Mouse (Mus musculus): ENCODE data around the gene Bag6. TPM values are rescaled to one million over a fixed set of nuclear protein-coding genes. Genes with fewer than 3 reads are reported as not detected.
"Not testable (repeated sequence)": the region's sequence is repeated elsewhere in the genome, so short reads cannot be mapped to it uniquely, and the experiment has no call there.

Gene Bag6
- total RNA-seq, 2 experiments from 2014 or later: 191 to 208 TPM

GRCm38 (mm10) chr17:35106522-35106921 lies 28.5 kb upstream of the Bag6 start:
- no peak for DNase-seq
- intact Hi-C loops (cut with DNase I): loop anchor here (2.0 kb wide), 1 partner anchor 36 kb away; no protein-coding TSS in a partner anchor

DNA sequence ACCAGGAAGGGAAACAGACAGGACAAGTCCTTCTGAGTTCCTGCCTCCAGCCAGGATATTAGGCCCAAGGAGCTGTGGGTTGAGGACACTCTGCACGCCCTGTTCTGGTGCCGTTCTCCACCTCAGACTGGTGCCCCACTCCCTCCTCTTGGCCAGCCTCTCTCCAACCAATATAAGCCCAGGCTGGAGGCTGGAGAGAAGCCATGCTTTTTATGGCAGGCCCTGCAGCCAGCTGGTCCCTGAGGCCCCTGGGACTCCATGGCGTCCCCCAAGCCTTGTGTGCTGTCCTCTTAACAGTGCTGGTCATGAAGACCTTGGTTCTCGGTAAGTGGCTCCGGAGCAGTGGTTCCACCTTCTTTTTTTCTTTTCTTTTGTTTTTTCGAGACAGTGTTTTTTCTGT lies 26.9 kb upstream of the Bag6 start, which contains the start of gene Ly6g5c:
Gene Ly6g5c, plus strand, starts transcription at position 183 of the 400 bp plus-strand sequence.
- DNase-seq: no peak
- intact Hi-C loops (cut with DNase I): no loop called here

GRCm38 (mm10) chr17:35111774-35112173 lies 23.2 kb upstream of the Bag6 start:
- intact Hi-C loops (cut with DNase I): no loop called here
- no peak for DNase-seq

GRCm38 (mm10) chr17:35115046-35116019 lies 19.6 kb upstream of the Bag6 start, which contains the start of gene Ly6g5b:
Gene Ly6g5b, minus strand, starts transcription at chr17:35115428.
- intact Hi-C loops (cut with DNase I): no loop called here
- no peak for DNase-seq

- intact Hi-C loops (cut with DNase I): no loop called here
- peak in 1 of 2 experiments; percentile 20 for DNase-seq
These were observed 14.2 kb upstream of the Bag6 start for GRCm38 (mm10) chr17:35120745-35121142.

- peak; percentile 93 to 98 for DNase-seq
- intact Hi-C loops (cut with DNase I): no loop called here
These were observed 13.7 kb upstream of the Bag6 start, which contains the start of gene Gpank1 for GRCm38 (mm10) chr17:35121143-35121799. Gene Gpank1, plus strand, starts transcription at chr17:35121455.

- peak in 1 of 2 experiments; percentile 37 for DNase-seq
These were observed 13.1 kb upstream of the Bag6 start, which contains the start of gene Csnk2b for GRCm38 (mm10) chr17:35121871-35122303. Gene Csnk2b, minus strand, starts transcription at chr17:35122053.

GRCm38 (mm10) chr17:35123287-35123686 lies 11.7 kb upstream of the Bag6 start:
- DNase-seq; intact Hi-C loops (cut with DNase I): not testable (repeated sequence)

More at GRCm38 (mm10) chr17:35121871-35122303, 13.1 kb upstream of the Bag6 start, which contains the start of gene Csnk2b:
- intact Hi-C loops (cut with DNase I): no loop called here

DNA sequence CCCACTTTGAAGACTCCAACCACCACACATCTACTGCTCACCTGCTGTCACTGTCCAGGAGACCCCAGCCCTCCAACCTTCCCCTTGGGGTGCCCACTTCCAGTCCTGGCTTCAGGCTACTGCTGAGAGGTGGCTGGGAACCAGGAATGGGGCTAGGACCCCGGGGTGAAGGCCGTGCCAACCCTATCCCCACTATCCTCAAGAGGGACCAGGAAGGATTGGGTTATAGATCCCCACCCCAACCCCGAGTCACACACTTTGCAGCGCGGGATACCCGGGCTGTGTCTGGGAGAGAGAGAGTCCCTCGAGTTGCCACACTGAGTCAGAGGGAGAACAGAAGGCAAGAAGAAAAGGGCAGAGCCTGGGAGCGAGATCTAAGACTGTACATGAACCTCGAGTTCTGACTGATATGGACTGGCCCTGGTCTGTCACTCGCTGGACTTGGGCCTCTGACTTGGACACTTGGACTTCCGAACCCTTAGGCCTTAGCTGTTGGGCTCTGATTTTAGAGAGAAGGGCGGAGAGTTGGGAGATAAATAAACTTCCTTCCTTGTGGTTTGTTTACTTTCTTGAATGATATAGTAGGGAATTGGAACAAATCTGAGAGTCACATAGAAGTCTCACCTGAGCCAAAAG lies 10.6 kb upstream of the Bag6 start:
- DNase-seq; intact Hi-C loops (cut with DNase I): not testable (repeated sequence)

- DNase-seq: no peak
- intact Hi-C loops (cut with DNase I): no loop called here
These were observed 9.9 kb upstream of the Bag6 start for GRCm38 (mm10) chr17:35125081-35125480.

DNA sequence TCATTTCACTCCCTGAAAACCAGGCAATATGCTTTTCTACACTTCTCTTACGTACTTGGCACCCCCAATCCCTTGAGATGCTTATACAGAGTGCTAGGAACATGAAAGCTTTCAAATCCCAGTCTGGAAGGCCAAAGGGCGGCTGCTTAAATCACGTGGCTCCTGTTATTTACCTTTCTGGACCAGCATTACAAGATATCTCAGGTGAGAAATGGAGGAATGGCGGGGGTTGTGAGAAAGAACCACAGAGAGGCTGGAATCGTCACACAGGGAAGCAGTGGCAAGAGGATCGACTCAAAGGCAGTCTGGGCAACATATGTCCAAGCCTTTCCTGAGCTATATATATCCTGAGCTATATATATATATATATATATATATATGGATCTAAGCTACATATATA lies 9.4 kb upstream of the Bag6 start:
- intact Hi-C loops (cut with DNase I): no loop called here
- no peak for DNase-seq

GRCm38 (mm10) chr17:35126206-35126611 lies 8.8 kb upstream of the Bag6 start, which contains the start of gene D17H6S53E:
Gene D17H6S53E, plus strand, starts transcription at chr17:35126373.
- DNase-seq: peak; percentile 65 to 73
- intact Hi-C loops (cut with DNase I): no loop called here

GRCm38 (mm10) chr17:35127017-35127416 lies 8.0 kb upstream of the Bag6 start:
- DNase-seq: no peak
- intact Hi-C loops (cut with DNase I): no loop called here

GRCm38 (mm10) chr17:35128996-35129395 lies 6.0 kb upstream of the Bag6 start:
- no peak for DNase-seq
- intact Hi-C loops (cut with DNase I): no loop called here

DNA sequence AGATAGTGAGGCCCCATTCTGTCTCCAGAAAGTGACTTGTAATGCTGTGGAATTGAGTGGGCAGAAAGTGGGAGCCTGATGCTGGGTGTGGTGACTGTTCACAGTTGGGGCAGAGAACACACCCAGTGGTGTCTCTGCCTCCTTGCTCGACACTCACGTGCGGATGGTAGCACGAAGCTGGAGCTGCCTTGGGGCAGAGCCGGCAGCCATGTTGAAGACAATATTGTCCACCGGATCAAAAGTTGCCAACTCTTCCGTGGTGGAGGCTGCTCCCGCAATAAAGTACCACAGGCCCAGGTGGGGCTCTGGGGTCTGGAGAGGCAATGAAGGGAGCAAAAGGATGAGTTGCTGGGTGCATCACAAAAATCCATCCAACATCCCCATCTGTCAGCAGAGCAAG lies 3.9 kb upstream of the Bag6 start:
- intact Hi-C loops (cut with DNase I): no loop called here

DNA sequence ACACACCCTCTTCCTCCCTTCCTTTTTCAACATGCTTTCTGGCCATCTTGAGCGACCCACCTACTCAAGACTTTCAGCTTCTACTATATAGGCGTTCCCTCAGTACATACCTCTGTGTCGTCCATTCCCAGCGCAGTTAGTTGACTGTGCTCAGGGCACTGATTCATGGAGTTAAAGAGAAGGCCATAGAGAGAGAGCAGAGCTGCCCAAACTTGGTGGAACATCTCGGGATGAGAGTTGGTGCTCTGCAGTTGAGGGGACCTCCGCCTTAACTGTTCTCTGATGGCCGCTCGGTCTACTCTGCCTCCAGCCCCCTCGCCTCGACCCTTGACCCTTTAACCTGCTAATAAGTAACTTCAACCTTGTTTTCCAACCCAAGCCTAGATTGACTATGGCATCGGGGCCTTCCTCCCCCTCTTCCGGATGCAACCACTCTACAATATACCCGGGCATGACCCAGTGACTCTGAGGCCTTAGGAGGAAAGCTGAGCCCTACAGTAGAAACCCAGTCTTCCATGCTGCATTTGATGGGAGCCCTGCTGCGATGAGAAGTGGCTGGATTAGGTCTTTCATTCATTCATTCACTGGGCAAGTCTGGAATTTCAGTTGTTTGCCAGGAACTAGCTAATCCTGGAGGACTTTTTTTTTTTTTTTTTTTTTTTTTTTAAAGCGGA lies 3.3 kb upstream of the Bag6 start, which contains the start of gene Apom:
Gene Apom, minus strand, starts transcription at position 551 of the 674 bp plus-strand sequence.
- DNase-seq: no peak
- intact Hi-C loops (cut with DNase I): no loop called here

More for the DNA sequence above, 3.9 kb upstream of the Bag6 start:
- no peak for DNase-seq

- intact Hi-C loops (cut with DNase I): no loop called here
These were observed 2.8 kb upstream of the Bag6 start for GRCm38 (mm10) chr17:35132174-35132560.

GRCm38 (mm10) chr17:35133517-35133916 lies 1.5 kb upstream of the Bag6 start:
- intact Hi-C loops (cut with DNase I): no loop called here
- DNase-seq: no peak

More at GRCm38 (mm10) chr17:35132174-35132560, 2.8 kb upstream of the Bag6 start:
- DNase-seq: no peak

GRCm38 (mm10) chr17:35135591-35136320 lies 778 bp downstream of the Bag6 start:
- intact Hi-C loops (cut with DNase I): no loop called here
- DNase-seq: no peak
